Mouse (Mus musculus): ENCODE data around the gene Lexm.

Gene Lexm

GRCm38 (mm10) chr4:106581865-106582204 lies 35.2 kb downstream of the Lexm start:
- no peak for DNase-seq

GRCm38 (mm10) chr4:106581176-106581864 lies 35.7 kb downstream of the Lexm start:
- DNase-seq, result no peak

- DNase-seq, result no peak
Observed at GRCm38 (mm10) chr4:106577511-106577910, 39.5 kb downstream of the Lexm start.

- no peak for DNase-seq
Observed at GRCm38 (mm10) chr4:106575022-106575421, 42.0 kb downstream of the Lexm start.

- no peak for DNase-seq
Observed at GRCm38 (mm10) chr4:106571081-106571724, 45.8 kb downstream of the Lexm start.

- DNase-seq, result no peak
Observed at GRCm38 (mm10) chr4:106569680-106570079, 47.4 kb downstream of the Lexm start.

GRCm38 (mm10) chr4:106564161-106564560 lies 52.9 kb downstream of the Lexm start:
- DNase-seq, result no peak

- DNase-seq, result no peak
Observed at GRCm38 (mm10) chr4:106562837-106563790, 53.9 kb downstream of the Lexm start.

- no peak for DNase-seq
Observed at GRCm38 (mm10) chr4:106562006-106562405, 55.0 kb downstream of the Lexm start.

- peak; percentile 88 to 89 for DNase-seq
Observed at GRCm38 (mm10) chr4:106560846-106561781, 55.9 kb downstream of the Lexm start, which contains the start of gene Dhcr24. TSS of gene Dhcr24 (plus strand) at chr4:106561038.

- peak in 1 of 2 experiments; percentile 16 for DNase-seq
Observed at GRCm38 (mm10) chr4:106560213-106560845, 56.7 kb downstream of the Lexm start.

- DNase-seq, result no peak
Observed at GRCm38 (mm10) chr4:106559343-106560212, 57.5 kb downstream of the Lexm start.

GRCm38 (mm10) chr4:106557978-106558377 lies 59.1 kb downstream of the Lexm start:
- DNase-seq, result no peak

GRCm38 (mm10) chr4:106557262-106557661 lies 59.8 kb downstream of the Lexm start:
- DNase-seq, result no peak

GRCm38 (mm10) chr4:106550516-106551166 lies 66.4 kb downstream of the Lexm start:
- no peak for DNase-seq

- no peak for DNase-seq
Observed at GRCm38 (mm10) chr4:106548113-106548512, 68.9 kb downstream of the Lexm start.

- DNase-seq, result no peak
Observed at GRCm38 (mm10) chr4:106546896-106547295, 70.1 kb downstream of the Lexm start.

GRCm38 (mm10) chr4:106545817-106546373 lies 71.1 kb downstream of the Lexm start:
- DNase-seq, result no peak

GRCm38 (mm10) chr4:106542211-106542610 lies 74.8 kb downstream of the Lexm start:
- no peak for DNase-seq

GRCm38 (mm10) chr4:106541491-106541890 lies 75.5 kb downstream of the Lexm start:
- no peak for DNase-seq

Measured in thymus, adult 18-20 months (tissue).